Comparison of ENCODE assay signal across 30 mouse cellular contexts in the genomic region with DNA sequence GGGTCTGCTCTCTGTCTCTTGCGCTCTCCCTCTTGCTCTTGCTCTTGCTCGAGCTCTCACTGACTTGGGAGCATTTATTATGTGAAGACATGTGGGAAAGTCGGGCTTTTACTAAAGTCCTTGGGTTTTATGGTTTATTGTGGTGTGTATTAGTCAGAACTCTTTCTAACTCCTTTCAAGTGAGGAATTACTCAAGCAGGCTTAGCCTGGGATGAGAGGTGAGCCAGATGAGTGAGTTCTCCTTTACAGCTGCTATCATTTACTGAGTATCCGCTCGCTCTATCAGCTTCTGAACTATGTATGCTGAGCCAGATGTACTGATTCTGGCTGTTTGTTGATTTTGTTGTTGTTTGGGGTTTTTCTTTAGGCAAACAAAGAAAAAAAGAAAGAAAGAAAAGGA.
"Had no signal": no experiment of that assay in that cellular context is flagged by ENCODE, and none has a peak within 500 bp of the region (broad histone marks: within the 10 kb centered on the region; RNA-seq: fewer than 3 reads in every experiment).

No protein-coding gene starts in this region.

- H3K36me3 ChIP-seq: heart, embryonic 12.5 days; heart, embryonic 13.5 days; heart, embryonic 15.5 days; hindbrain, embryonic 10.5 days; hindbrain, embryonic 12.5 days; hindbrain, embryonic 13.5 days; hindbrain, embryonic 15.5 days; intestine, embryonic 15.5 days; kidney, embryonic 15.5 days had no signal

- H3K9ac ChIP-seq: heart, embryonic 12.5 days; heart, embryonic 13.5 days; heart, embryonic 15.5 days; hindbrain, embryonic 12.5 days; hindbrain, embryonic 13.5 days; hindbrain, embryonic 14.5 days; hindbrain, embryonic 15.5 days; intestine, embryonic 15.5 days; kidney, embryonic 15.5 days had no signal

- H3K4me1 ChIP-seq: hindbrain, embryonic 10.5 days; hindbrain, embryonic 12.5 days; hindbrain, embryonic 15.5 days; intestine, embryonic 15.5 days had no signal

- H3K4me3 ChIP-seq: heart, embryonic 12.5 days; heart, embryonic 13.5 days; heart, embryonic 15.5 days; hindbrain, embryonic 10.5 days; hindbrain, embryonic 12.5 days; hindbrain, embryonic 13.5 days; hindbrain, embryonic 15.5 days; intestine, embryonic 15.5 days; kidney, embryonic 15.5 days; layer of hippocampus, adult 2 months; left cerebral cortex, adult 2 months had no signal

- DNase-seq: heart, postnatal 10 days; heart, postnatal 14 days; heart, postnatal 36 days; heart, postnatal 4 days; kidney, adult 11 months; kidney, adult 18-20 months; kidney, adult 2 months; kidney, adult 8-10 months; kidney, adult 9 months; kidney, postnatal 10 days; kidney, postnatal 14 days; kidney, postnatal 25 days; kidney, postnatal 36 days; kidney, postnatal 4 days; layer of hippocampus, adult 9-11 months; layer of hippocampus, postnatal 36 days had no signal

- H3K27ac ChIP-seq: heart, embryonic 13.5 days; heart, embryonic 15.5 days; hindbrain, embryonic 10.5 days; hindbrain, embryonic 12.5 days; hindbrain, embryonic 13.5 days; hindbrain, embryonic 14.5 days; hindbrain, embryonic 15.5 days; hindbrain, postnatal 0 days; intestine, embryonic 15.5 days; kidney, embryonic 15.5 days; kidney, postnatal 0 days; layer of hippocampus, adult 2 months; left cerebral cortex, adult 2 months had no signal

- H3K27me3 ChIP-seq: hindbrain, embryonic 13.5 days; hindbrain, embryonic 15.5 days; intestine, embryonic 15.5 days; kidney, embryonic 15.5 days had no signal
